Mouse (Mus musculus) hindbrain, embryonic 12.5 days (tissue): ENCODE results near the gene Fam131c. TPM values are rescaled to one million over a fixed set of nuclear protein-coding genes. Genes with fewer than 3 reads are reported as not detected.

ENCODE experiments used
- ATAC-seq: fragments of 200-750 bp; cut with Nextera tagmentation; 2 replicates; pipeline ENCODE4 v1.8.0; 2017; ENCODE audit warnings: moderate TSS enrichment; ENCODE audit not compliant: low FRiP score
- H3K27ac ChIP-seq: fragments of 300-500 bp; sonication (generic); 2 replicates; pipeline ENCODE4 v1.5.1; 2016; ENCODE audit warnings: mild to moderate bottlenecking
- H3K27me3 ChIP-seq: fragments of 300-500 bp; sonication (generic); 2 replicates; pipeline ENCODE4 v1.6.1; 2016; ENCODE audit warnings: mild to moderate bottlenecking
- H3K36me3 ChIP-seq: fragments of 300-500 bp; sonication (generic); 2 replicates; pipeline ENCODE4 v1.6.1; 2016; ENCODE audit warnings: mild to moderate bottlenecking
- H3K4me1 ChIP-seq: fragments of 300-500 bp; sonication (generic); 2 replicates; pipeline ENCODE4 v1.6.1; 2016
- H3K4me2 ChIP-seq: fragments of 300-500 bp; sonication (generic); replicated peaks from 2 replicates; pipeline ENCODE4 v1.6.1; 2016; ENCODE audit warnings: mild to moderate bottlenecking
- H3K4me3 ChIP-seq: fragments of 300-500 bp; sonication (generic); 2 replicates; pipeline ENCODE4 v1.5.1; 2016; ENCODE audit warnings: mild to moderate bottlenecking
- H3K9ac ChIP-seq: fragments of 300-500 bp; sonication (generic); 2 replicates; pipeline ENCODE4 v1.6.1; 2016; ENCODE audit warnings: mild to moderate bottlenecking, moderate library complexity
- H3K9me3 ChIP-seq: fragments of 300-500 bp; sonication (generic); replicated peaks from 2 replicates; pipeline ENCODE4 v1.6.1; 2016; ENCODE audit warnings: mild to moderate bottlenecking
- WGBS: fragments of 180-500 bp; shearing (Covaris S2); methylation state at CpG from one replicate; pipeline ENCODE4 v1.1.7; 2016; 5-methylcytosine and 5-hydroxymethylcytosine counted together
- polyA plus RNA-seq: library from polyadenylated mRNA; unstranded; fragments of >200 nt; fragmentation: Nextera tagmentation; extraction: Ambion mirVana; gene quantifications from 2 replicates; pipeline ENCODE4 v1.2.1, GENCODE M21; 2016

Gene Fam131c
- polyA plus RNA-seq, 1 experiment from 2014 or later: 2.5 TPM

GRCm38 (mm10) chr4:141394751-141395150, 26.7 kb downstream of the Fam131c start:
- Histone ChIP-seq H3K4me1 (peaks cover 6% of the 10 kb centered on the region), H3K27me3 (peaks cover 32% of the 10 kb centered on the region), H3K4me2 (peak overlapping the region; percentile 17; the same call in 1 of the 2 replicates), H3K9ac (no peak overlapping the region), H3K27ac (no peak overlapping the region), H3K4me3 (no peak overlapping the region), H3K9me3 (no peaks in the 10 kb centered on the region), H3K36me3 (no peaks in the 10 kb centered on the region)
- ATAC-seq: no peak
- WGBS: 16% methylated on average over 16 of the region's 16 CpGs

- Histone ChIP-seq H3K4me2 (no peak overlapping the region), H3K27me3 (peaks cover 26% of the 10 kb centered on the region), H3K9me3 (no peaks in the 10 kb centered on the region), H3K27ac (no peak overlapping the region), H3K4me3 (no peak overlapping the region), H3K4me1 (peaks cover 6% of the 10 kb centered on the region), H3K36me3 (no peaks in the 10 kb centered on the region), H3K9ac (no peak overlapping the region)
- ATAC-seq: no peak
- WGBS: 73% methylated on average over 12 of the region's 12 CpGs
Measured at GRCm38 (mm10) chr4:141397861-141398260, 29.8 kb downstream of the Fam131c start.

- no peak within 1 kb of the TSS for H3K27ac ChIP-seq
- no peaks in the 10 kb centered on the region for H3K9me3 ChIP-seq
- peaks cover 26% of the 10 kb centered on the region for H3K27me3 ChIP-seq
- ATAC-seq: no peak
- no peak within 1 kb of the TSS for H3K4me3 ChIP-seq
- peaks cover 6% of the 10 kb centered on the region for H3K4me1 ChIP-seq
- 67% methylated on average over 12 of the region's 12 CpGs for WGBS
- H3K9ac ChIP-seq: no peak within 1 kb of the TSS
- no peak within 1 kb of the TSS for H3K4me2 ChIP-seq
- no peaks in the 10 kb centered on the region for H3K36me3 ChIP-seq
Measured at GRCm38 (mm10) chr4:141398545-141398944, 30.5 kb downstream of the Fam131c start, which contains the start of gene Clcnka. Clcnka (minus strand) TSS chr4:141398724.

- Histone ChIP-seq H3K9ac (no peak overlapping the region), H3K4me2 (no peak overlapping the region), H3K4me3 (no peak overlapping the region), H3K27me3 (peaks cover 23% of the 10 kb centered on the region), H3K27ac (no peak overlapping the region), H3K36me3 (no peaks in the 10 kb centered on the region), H3K9me3 (no peaks in the 10 kb centered on the region), H3K4me1 (peaks cover 11% of the 10 kb centered on the region)
- ATAC-seq: no peak
- WGBS: 86% methylated on average over 15 of the region's 15 CpGs
Measured at GRCm38 (mm10) chr4:141400171-141400570, 32.2 kb downstream of the Fam131c start.

- Histone ChIP-seq H3K36me3 (no peaks in the 10 kb centered on the region), H3K4me3 (no peak overlapping the region), H3K4me2 (peak overlapping the region; percentile 46), H3K27me3 (peaks cover 17% of the 10 kb centered on the region), H3K27ac (no peak overlapping the region), H3K9ac (peak overlapping the region; percentile 41), H3K4me1 (peaks cover 5% of the 10 kb centered on the region; the same call in 1 of the 2 replicates), H3K9me3 (no peaks in the 10 kb centered on the region)
- peak; percentile 81 for ATAC-seq
- WGBS: 14% methylated on average over 15 of the region's 15 CpGs
Measured at GRCm38 (mm10) chr4:141404518-141405313, 36.7 kb downstream of the Fam131c start.

GRCm38 (mm10) chr4:141405314-141405622, 37.2 kb downstream of the Fam131c start:
- ATAC-seq: no peak
- Histone ChIP-seq H3K27ac (no peak overlapping the region), H3K9ac (no peak overlapping the region), H3K9me3 (no peaks in the 10 kb centered on the region), H3K4me1 (peaks cover 5% of the 10 kb centered on the region; the same call in 1 of the 2 replicates), H3K36me3 (no peaks in the 10 kb centered on the region), H3K4me2 (no peak overlapping the region), H3K4me3 (no peak overlapping the region), H3K27me3 (peaks cover 17% of the 10 kb centered on the region)
- WGBS: 83% methylated on average over 3 of the region's 3 CpGs

GRCm38 (mm10) chr4:141406516-141407299, 38.7 kb downstream of the Fam131c start:
- Histone ChIP-seq H3K4me2 (no peak overlapping the region), H3K4me1 (peaks cover 5% of the 10 kb centered on the region; the same call in 1 of the 2 replicates), H3K9ac (no peak overlapping the region), H3K9me3 (no peaks in the 10 kb centered on the region), H3K27ac (no peak overlapping the region), H3K27me3 (peaks cover 22% of the 10 kb centered on the region), H3K4me3 (no peak overlapping the region), H3K36me3 (no peaks in the 10 kb centered on the region)
- WGBS: 49% methylated on average over 13 of the region's 14 CpGs
- no peak for ATAC-seq

- WGBS: 90% methylated on average over 3 of the region's 3 CpGs
- H3K4me1 ChIP-seq: peaks cover 5% of the 10 kb centered on the region; the same call in 1 of the 2 replicates
Measured at GRCm38 (mm10) chr4:141408577-141408976, 40.6 kb downstream of the Fam131c start.

GRCm38 (mm10) chr4:141411430-141411992, 43.5 kb downstream of the Fam131c start:
- WGBS: 18% methylated on average over 22 of the region's 22 CpGs
- Histone ChIP-seq H3K9ac (no peak overlapping the region), H3K4me1 (no peaks in the 10 kb centered on the region), H3K36me3 (no peaks in the 10 kb centered on the region), H3K27ac (no peak overlapping the region), H3K4me2 (no peak overlapping the region), H3K27me3 (peaks cover 20% of the 10 kb centered on the region), H3K4me3 (no peak overlapping the region), H3K9me3 (no peaks in the 10 kb centered on the region)
- no peak for ATAC-seq

More at GRCm38 (mm10) chr4:141408577-141408976, 40.6 kb downstream of the Fam131c start:
- Histone ChIP-seq H3K27ac (no peak overlapping the region), H3K27me3 (peaks cover 25% of the 10 kb centered on the region), H3K4me2 (no peak overlapping the region), H3K4me3 (no peak overlapping the region), H3K9me3 (no peaks in the 10 kb centered on the region), H3K36me3 (no peaks in the 10 kb centered on the region), H3K9ac (no peak overlapping the region)
- ATAC-seq: no peak

GRCm38 (mm10) chr4:141415924-141416323, 47.9 kb downstream of the Fam131c start, which contains the start of gene Clcnkb:
Clcnkb (minus strand) TSS chr4:141416014.
- Histone ChIP-seq H3K27ac (no peak within 1 kb of the TSS), H3K4me1 (no peaks in the 10 kb centered on the region), H3K9ac (no peak within 1 kb of the TSS), H3K4me3 (no peak within 1 kb of the TSS), H3K9me3 (no peaks in the 10 kb centered on the region), H3K36me3 (no peaks in the 10 kb centered on the region), H3K4me2 (no peak within 1 kb of the TSS), H3K27me3 (peaks cover 12% of the 10 kb centered on the region)
- 63% methylated on average over 7 of the region's 7 CpGs for WGBS
- no peak for ATAC-seq

GRCm38 (mm10) chr4:141419398-141420191, 51.6 kb downstream of the Fam131c start:
- ATAC-seq: no peak
- Histone ChIP-seq H3K27ac (no peak overlapping the region), H3K27me3 (peaks cover 30% of the 10 kb centered on the region), H3K36me3 (no peaks in the 10 kb centered on the region), H3K4me2 (no peak overlapping the region), H3K9ac (no peak overlapping the region), H3K4me1 (no peaks in the 10 kb centered on the region), H3K9me3 (no peaks in the 10 kb centered on the region), H3K4me3 (no peak overlapping the region)
- whole genome bisulfite sequencing: 60% methylated on average over 27 of the region's 27 CpGs
